Mouse (Mus musculus) thymus, postnatal 14 days (tissue): ENCODE data around the gene Clec18a.
"Not testable (repeated sequence)": the region's sequence is repeated elsewhere in the genome, so short reads cannot be mapped to it uniquely, and the experiment has no call there.

ENCODE experiments used
- DNase-seq: peaks from one replicate; pipeline ENCODE4 v3.0.0; 2021

Clec18a gene

DNA sequence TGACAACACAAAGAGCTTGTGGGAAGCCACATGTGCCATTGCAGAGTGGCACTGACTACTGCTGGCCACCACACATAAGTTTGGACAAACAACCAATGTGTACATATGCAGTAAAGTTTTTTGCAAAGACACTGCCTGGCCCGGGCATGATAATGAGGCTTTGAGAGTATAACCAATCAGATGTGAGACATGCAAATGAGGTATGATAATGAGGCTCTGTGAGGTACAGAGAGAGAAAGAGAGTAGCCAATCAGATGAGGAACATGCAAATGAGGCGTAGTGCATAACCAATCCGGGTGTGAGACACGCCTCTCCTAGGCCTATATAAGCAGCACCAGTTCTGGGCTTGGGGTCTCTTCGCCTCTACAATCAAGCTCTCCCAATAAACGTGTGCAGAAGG is at the start of gene Clec18a:
Clec18a (minus strand) TSS at position 101 of the 400 bp plus-strand sequence.
- not testable (repeated sequence) for DNase-seq

DNA sequence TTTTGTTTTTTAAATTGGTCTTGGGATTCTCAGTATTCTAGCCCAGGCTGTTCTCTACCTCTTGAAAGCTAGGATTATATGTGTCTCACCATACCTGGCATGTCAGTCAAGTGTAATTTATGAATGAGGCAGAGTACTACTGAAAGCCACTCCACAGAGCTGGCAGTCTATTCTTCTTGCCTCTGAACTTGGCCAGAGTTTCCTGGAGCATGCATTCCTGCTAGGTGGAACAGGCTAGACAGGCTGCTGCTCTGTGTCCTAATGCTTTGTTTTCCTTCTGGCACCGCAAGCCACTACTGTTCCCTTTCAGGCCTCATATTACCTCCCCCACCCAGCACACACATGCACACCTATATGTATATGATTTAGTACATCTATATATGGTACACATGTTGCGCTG is 38.5 kb upstream of the Clec18a start:
- no peak for DNase-seq

DNA sequence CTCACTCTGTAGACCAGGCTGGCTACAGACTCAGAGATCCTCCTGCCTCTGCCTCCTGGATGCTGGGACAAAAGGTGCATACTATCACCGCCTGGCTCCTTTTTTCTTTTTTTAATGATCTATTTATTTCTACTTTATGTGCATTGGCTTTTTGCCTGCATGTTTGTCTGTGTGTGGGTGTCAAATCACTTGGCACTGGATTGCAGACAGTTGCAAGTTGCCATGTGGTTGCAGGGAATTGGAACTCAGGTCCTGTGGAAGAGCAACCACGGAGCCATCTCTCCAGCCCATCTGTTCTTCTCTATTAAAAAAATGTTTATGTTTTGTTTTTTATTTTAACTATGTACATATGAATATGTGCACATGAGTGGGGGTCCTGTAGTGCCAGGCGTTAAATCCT is 27.3 kb upstream of the Clec18a start:
- DNase-seq, result no peak

DNA sequence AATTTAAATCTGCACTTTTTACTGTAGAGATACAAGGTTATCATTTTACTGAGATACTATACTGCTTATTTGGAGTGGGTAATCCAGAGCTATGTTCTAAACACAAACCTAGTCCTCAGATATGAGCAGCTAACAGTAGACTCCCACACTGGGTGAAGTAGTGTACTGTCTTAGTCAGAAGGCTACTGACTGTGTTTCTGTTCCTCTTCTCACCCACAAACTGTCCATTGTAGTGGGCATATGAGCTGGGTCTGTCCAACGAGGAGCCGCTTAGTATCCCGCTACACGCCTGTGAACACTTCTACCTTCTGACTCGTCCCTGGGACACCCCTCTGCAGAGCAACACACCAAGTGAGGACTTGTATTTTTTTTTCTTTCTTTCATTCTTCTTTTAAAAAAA is 22.7 kb upstream of the Clec18a start:
- no peak for DNase-seq

DNA sequence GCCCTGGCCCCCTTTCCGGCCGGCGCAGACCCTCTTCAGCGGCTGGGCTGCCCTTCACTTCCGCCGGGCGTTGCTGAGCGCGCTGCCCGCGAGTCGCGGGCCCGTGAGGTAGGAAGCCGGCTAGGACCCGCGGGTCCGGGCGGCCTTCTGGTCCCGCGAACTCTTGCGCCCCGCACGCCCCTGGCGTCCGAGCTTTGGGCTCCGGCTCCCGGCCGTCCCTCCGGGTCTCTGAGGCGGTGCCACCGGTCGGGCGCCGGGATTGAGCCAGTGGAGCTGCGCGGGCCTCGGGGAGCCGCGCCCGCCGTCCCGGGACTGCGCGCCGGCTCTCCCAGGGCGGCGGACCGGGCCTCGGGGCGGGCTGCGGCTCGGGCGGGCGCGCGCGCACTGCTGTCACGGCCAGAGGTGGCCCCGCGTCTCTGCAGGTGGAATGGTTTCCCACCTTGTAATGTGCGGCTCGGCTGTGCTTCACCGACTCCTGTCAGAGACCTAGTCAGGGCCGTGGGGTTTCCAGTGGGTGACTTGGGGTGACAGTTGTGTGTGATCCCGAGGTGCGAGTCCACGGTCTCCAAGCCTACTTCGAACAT is 2.6 kb upstream of the Clec18a start:
- peak; percentile 40 for DNase-seq

DNA sequence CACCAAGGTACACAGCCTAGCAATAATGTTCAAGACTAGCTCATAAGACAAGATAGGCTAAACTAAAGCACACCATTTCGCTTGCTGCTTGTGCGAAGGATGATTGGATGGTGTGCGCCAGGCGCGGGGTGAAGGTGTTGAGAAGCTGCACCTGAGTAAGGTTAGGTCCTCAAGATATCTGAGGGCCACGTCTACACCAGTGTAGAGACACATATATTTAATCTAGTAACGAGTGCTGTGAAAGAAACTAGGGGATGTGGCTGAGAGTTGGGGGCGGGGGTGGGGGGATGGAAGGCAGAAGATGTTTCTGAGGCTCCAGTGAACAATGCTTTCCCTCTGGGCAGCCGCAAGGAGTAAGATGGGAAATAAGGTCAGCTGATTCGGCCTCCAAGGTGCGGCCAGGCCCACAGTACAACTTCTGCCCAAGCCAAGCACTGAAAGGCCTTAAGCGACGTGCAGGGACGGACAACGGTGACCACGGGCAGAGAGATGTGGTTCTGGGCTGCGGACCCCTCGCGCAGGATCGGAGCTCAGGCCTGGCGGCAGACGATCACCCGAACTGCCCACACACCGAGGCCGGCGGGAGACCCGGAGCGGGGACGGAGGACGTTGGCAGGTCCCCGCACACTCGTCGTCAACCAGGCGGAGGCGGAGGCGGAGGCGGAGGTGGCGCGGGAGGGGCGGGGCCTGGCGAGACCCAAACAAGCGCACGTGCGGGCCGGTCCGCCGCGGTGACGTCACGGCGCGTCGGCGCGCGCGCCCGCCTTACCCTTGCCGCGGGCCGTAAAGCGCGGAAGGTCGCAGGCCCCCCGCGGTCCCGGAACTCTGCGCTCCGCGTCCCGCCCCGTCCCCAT is 1.9 kb upstream of the Clec18a start, which contains the start of gene Pdpr:
Pdpr (plus strand) TSS at position 766 of the 854 bp plus-strand sequence.
- peak; percentile 96 for DNase-seq

DNA sequence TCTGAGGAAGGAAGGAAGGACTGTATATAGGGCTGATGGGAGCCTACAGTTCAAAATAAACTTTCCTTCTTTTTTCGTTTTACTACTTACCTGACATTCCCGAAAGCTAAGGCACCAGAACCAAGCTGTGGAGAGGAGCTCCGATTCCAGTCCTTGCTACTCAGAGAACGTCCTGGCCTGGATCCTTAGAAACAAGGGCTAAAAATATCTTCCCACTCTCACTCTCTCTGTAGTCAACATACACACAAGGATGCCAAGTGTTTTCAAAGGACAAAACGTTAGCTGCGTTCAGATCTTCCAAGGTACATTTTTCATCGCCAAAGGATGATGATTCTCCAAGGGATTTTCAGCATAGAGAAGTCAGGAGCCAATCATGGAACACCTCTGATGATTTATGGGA is 520 bp downstream of the Clec18a start:
- no peak for DNase-seq

DNA sequence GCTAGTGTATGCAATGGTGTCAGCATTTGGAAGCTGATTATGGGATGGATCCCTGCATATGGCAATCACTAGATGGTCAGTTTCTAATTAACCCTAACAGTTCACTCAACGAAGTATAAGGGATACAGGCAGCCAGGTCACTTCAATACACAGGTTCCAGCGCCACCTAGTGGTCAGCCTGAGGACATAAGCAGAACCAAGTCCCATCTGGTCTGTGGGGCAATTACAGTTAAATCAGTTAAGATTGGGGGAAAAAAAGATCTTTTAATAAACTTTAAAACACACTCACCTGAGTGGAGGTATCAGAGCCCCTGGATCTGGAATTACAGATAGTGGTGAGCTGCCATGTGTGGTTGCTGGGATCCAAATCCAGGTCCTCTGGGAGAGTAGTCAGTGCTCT is 2.1 kb downstream of the Clec18a start:
- DNase-seq, result peak; percentile 77

DNA sequence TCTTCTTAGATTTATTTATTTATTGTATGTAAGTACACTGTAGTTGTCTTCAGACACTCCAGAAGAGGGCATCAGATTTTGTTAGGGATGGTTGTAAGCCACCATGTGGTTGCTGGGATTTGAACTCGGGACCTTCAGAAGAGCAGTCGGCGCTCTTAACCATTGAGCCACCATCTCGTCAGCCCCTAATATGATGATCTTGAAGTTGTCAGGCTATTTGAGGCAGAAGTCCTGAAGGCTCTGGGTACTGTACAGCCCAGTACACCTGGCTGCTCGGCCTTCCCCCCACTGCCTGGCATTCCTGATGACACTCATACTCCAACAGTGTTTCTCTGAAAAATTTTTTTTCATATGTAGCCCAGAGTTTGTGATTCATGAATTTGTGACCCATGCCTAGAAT is 8.3 kb downstream of the Clec18a start:
- not testable (repeated sequence) for DNase-seq

DNA sequence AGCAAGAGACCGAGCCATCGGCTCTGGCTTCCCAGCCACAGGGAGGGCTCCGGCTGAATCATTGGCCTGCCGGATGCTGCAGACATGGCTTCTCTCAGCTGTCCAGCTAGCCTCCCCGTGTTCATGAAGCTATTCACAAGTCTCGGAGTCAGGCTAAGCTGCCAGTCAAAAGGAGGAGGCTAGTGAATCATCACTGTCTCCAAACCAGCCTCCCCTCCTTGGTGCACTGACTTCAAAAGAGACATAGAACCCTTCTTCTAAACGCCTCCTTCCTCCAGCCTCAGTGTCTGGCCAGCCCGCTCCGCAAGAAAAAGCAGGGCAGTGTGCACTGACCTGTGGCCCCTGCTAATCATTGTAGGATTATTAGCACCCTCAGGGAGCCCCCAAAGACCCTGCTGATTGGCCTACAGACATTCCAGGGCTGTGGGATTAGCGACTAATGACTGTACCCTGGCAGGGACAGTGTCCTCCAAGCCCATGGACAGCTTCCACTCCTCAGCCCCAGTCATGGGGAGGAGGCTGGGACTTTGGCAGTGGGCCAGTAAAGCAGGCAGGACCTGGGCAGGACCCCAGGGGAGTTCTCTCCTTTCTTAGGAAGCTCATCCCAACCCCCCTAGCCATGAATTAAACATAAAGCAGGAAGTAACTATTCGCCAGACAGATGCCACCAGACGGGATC is 10.5 kb downstream of the Clec18a start:
- no peak for DNase-seq

DNA sequence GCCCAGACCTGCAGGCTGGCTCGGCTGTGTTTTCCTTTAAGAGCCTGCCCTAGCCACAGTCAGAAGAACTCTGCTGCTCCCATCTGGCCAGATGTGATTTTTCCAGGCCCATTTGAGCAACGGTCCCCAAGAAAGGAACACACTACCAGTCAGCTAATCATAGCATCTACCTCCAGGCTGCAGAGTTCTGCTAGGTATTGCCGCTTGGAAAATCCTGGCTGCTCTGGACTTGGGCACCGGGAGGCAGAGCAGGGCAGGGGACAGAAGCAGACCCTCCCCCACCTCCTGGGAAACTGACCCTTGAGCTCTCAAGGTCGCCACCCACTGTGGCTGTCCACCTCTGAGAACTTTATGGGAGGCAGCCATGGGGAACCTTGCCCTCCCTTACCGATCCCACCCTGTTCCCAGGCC is 12.4 kb downstream of the Clec18a start:
- no peak for DNase-seq

DNA sequence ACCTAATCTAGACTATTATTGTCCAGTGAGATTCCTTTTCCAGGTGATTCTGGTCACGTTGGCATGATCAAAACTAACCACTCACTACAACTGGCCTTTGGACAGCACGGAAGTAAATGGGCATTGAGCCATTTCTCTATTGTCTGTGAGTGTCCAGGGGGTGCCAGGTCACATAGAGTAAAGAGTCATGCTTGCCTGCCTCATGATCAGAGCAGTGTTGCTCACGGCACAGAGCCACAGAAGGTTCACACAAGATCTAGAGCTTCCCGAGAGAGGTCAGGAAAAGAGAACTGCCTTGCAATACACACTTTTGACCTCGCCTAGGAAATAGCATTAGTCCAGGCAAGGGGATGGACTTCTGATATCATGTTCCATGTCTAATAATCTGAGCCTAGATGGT is 12.8 kb downstream of the Clec18a start:
- no peak for DNase-seq

DNA sequence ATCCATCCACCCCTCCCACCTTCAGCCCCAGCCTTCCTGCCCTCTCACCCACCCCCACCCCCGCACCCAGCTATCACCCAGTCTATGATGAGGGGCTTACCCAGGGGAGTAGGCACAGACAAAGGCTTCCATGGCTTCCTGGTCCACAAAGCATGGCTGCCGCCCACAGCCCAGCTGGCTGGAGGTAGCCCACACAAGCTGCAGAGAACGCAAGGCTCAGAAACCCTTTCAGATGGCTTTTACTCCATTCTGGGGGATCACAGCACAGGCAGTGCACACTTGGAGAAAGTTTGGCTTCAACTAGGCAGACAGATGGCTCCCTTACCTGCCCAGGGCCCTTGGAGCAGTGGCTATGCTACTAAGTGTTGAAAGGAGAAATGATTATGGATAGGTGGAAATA is 16.3 kb downstream of the Clec18a start:
- no peak for DNase-seq

DNA sequence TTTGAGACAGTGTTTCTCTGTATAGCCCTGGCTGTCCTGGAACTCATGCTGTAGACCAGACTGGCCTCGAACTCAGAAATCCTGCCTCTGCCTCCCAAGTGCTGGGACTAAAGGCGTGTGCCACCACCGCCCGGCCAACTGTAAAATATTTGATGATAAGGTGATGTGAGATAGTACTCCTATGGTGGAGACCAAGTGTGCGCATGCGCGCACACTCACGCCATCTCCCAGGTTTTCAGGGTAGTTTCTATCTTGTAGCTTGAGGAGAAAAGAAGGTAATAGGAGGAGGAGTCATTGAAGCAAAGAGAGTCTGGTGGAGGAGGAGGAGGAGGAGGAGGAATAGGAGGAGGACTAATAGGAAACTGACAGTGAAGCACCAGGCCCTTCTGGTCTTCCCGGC is 23.6 kb downstream of the Clec18a start:
- DNase-seq, result not testable (repeated sequence)

DNA sequence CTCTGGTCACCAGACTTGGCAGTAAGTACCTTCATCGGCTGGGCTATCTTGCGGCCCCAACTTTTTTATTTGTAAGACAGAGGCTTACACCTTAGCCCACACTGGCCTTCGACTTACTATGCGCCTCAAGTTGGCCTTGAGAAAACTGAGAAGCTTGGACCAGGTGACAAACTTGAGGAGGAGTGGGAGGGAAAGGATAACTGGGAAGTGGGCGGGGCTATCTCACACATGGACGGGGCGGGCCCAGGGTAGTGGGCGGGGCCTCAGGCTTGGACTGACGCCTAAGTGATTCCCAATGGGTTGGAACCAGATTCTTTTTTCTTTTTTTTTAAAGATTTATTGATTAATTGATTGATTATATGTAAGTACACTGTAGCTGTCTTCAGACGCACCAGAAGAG is 24.8 kb downstream of the Clec18a start:
- DNase-seq, result no peak

DNA sequence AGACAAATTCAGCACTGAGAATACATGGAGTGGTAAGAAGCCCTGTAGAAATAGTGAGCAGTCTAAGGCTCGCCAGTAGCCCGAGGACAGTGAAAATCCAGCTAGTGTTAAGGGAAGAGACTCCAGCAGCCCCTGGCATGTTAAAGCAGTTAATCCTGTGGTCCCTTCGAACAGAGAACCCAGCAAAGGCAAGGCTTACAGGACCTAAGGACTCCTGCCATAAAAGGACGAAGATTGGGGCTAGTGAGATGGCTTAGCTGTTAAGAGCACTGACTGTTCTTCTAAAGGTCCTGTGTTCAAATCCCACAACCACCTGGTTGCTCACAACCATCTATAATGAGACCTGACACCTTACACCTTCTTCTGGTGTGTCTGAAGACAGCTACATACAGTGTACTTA is 25.9 kb downstream of the Clec18a start:
- DNase-seq, result no peak

DNA sequence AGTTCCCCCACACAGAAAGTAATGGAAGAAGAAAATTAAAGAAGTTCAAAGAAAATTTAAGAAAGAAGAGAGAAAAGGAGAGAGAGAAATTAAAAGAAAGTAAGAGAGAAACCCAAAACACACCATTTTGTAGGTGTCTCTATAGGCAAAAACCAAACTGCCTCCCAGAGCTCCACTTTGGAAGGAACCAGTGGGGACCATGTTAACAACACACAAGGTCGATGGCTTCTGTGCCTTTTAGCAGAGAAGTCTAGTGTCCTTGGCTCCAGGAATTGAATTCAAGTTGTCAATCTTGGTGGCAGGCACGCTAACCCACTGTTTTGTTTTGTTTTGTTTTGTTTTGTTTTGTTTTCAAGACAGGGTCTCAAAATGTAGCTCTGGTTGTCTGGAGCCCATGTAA is 29.3 kb downstream of the Clec18a start:
- DNase-seq, result no peak

DNA sequence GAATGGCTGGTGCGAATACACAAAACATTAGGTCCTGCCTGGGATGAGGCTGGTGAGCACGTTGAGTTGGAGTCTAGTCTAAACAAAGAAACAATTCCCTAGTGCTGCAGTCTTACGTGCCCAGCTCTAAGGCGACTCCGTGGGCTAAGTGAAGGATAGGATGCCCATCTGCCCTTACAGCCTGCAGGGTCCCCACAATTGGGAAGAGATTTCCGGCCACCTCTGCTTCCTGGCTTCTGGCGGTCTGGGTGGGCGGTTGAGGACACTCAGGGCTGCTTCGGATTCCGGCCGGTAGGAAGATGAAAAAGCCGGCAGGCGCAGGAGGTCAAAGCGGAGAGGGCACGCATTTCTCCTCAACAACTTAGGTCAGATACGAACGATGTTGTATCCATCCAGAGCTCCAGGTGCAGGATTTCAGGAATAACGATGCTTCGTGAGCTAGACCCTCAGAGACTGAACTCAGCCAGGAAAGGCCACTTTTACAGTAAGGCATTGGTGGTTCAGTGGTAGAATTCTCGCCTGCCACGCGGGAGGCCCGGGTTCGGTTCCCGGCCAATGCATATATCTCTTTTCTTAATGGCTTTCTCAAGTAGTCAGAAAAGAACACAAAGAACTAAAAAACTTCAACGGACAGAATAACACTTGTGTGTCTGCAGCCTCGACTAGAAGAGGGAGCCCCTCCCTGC is 30.0 kb downstream of the Clec18a start:
- peak; percentile 90 for DNase-seq

DNA sequence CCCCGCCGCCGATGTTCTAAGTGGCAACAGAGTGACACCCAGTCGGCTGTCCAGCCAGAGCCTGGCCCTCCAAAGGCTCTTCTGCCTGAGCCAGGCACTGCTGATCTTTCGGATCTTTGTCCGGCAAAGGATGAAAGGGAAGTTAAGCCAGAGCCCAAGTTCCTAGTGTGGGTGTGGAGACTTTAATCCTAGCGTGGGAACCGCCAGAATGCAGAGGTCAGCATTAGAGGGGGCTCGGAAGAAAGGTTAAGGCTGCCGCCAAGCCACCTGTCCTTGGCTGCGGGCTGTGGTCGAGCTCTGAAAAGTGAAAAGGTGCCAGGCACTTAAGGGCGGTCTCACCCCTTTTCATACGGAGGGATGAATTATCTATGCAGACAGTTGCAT is 30.5 kb downstream of the Clec18a start:
- DNase-seq, result peak; percentile 19

DNA sequence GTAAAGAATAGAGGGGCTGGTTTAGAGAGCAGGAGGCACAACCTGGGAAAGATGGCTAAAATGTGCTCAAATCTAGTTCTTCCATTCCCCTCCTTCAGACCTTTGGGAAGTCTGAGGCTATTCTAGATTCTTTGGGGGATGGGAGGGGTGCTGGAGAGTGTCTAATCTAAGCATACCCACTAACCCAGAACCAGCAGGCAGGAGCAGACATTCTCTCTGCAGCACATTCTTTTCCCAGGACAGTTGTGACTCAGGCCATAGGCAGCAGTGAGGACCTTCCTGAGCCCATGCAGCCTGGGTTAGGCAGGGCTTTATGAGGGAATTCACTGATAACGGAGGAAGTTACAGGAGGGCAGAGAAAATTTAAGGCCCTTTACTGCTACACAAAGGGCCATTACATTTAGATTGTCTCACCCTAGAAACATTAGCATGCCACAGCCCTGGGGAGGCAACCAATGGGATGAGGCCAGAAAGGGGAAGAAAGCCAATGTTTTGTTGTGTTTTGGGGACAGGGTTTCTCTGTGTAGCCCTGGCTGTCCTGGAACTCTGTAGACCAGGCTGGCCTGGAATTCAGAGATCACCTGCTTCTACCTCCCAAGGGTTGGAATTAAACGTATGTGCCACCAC is 33.2 kb downstream of the Clec18a start:
- DNase-seq, result no peak

DNA sequence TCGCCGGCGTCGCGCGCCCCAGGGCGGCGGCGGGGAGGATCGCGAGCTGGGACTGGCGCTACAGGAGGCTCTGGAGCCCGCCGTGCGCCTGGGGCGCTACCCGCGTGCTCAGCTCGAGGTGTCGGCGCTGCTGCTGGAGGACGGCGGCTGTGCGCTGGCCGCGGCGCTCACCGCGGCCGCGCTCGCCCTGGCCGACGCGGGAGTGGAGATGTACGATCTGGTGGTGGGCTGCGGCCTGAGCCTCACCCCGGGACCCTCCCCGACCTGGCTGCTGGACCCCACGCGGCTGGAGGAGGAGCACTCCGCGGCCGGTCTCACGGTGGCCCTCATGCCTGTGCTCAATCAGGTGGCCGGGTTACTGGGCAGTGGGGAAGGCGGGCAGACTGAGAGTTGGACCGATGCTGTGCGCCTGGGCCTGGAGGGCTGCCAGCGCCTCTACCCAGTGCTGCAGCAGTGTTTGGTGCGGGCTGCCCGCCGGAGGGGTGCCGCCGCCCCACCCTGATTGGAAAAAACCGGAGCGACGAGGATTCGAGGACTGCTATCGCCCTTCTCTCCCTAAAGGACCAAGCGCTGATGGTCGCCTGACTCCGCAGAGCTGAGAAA is 35.4 kb downstream of the Clec18a start:
- peak; percentile 34 for DNase-seq

DNA sequence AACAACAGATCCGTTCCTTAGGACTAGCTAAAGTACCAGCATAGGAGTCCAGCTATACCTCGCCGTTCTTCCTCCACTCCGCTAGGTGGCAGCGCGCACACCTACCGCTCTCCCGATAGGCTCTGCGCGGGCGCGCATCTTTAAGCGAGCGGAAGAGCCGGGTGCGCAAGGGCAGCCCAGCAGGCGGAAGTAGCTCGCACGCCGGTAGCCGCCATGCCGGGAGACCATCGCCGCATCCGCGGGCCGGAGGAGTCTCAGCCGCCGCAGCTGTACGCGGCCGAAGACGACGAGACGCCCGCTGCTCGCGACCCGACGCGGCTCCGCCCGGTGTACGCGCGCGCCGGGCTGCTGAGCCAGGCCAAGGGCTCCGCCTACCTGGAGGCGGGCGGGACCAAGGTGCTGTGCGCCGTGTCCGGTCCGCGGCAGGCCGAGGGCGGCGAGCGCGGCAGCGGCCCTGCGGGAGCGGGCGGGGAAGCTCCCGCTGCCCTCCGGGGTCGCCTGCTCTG is 36.0 kb downstream of the Clec18a start, which contains the start of gene Exosc6:
Exosc6 (plus strand) TSS at position 182 of the 506 bp plus-strand sequence.
- DNase-seq, result peak; percentile 91
